Mouse (Mus musculus): ENCODE results near the gene Prmt3.

The Prmt3 gene

DNA sequence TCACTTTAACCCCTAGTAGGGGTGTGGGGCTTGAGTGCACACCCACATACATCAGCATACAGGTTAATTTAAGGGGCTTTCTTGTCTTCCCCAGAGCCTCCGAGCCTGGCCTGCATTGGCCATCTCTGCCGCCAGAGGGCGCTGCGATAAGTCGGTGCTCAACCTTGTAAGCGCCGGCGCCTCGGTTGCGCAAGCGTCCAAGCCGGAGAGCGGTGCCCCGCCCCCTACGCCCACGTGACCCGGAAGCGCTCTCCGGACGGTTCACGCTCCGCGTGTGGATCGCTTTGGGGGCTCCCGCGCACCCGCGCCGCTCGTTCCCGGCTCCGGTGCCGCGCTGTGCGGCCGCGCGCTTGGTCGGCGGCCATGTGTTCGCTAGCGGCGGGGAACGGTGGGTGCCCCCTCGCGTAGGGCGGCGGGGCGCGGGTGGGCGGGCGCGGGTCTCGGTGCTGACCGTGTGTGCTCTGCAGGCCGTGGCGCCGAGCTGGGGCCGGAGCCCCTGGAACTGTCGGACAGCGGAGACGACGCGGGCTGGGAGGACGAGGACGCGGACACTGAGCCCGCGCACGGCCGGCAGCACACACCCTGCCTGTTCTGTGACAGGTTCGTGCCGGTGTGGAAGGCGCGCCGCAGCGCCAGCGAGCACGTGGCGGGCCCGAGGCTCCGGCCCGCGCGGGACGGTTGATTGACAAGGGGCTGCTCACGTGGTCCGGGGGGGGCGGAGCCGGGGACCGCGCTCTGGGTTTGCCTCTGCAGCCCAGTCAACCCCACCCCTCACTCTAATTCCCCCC lies at the start of gene Prmt3:
Gene Prmt3, plus strand, starts transcription at position 233 of the 788 bp plus-strand sequence.
- DNase-seq (ENCODE audit: low spot score) = peak; percentile 95

DNA sequence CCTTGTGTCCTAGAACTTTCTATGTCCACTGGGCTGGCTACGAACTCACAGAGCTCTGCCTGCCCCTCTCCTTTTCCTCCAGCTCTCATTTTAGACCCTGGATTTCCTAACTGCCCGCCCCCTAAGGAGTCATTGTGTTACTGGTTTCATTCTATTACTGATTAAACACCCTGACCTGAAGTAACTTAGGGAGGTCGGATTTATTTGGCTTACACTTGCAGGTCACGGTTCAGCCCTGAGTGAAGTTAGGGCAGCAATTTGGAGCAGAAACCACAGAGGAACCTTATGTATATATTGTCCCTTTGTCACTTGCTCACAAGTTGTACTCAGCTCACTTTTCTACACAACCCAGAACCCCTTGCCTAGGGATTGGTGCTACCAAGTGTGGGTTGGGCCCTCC lies 43.8 kb upstream of the Prmt3 start:
- DNase-seq (ENCODE audit: low spot score) = no peak

DNA sequence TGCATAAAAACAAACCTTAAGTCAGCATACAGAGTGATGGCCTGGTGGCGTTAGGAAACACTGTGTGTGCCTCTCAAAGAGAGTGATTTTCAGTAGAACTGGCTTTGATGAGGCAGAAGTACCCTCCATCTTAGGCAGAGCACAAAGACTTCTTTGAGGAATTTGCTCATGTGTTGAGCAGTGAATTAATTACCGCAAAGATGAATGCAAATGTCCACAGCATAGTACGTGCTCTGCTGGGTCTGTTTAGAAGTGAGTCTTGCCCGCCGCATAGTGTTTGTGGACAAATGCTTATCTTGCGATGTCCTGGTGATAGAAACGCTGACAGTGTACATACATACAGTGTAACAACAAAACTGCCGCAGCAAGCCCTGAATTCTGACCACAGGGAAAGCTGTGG lies 38.7 kb upstream of the Prmt3 start:
- no peak for DNase-seq (ENCODE audit: low spot score)

DNA sequence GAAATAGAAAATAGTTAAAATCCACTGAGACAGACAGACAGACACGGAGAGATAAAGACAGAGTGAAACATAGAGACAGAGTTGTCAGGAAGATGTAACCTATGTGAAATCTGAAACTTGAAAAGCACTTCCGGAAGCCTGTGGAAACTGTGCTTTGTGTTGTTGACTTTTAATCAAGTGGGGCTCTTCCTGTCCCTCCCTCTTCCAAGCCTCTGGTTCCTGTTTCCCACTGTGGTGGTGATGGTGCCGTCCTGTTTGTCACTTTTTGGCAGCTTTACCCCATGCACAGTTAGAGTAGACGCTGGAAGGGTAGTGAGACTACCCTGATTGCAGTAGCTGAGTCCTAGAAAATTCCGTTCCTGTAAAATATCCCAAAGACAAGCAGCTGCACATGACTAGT lies 36.7 kb upstream of the Prmt3 start:
- no peak for DNase-seq (ENCODE audit: low spot score)

DNA sequence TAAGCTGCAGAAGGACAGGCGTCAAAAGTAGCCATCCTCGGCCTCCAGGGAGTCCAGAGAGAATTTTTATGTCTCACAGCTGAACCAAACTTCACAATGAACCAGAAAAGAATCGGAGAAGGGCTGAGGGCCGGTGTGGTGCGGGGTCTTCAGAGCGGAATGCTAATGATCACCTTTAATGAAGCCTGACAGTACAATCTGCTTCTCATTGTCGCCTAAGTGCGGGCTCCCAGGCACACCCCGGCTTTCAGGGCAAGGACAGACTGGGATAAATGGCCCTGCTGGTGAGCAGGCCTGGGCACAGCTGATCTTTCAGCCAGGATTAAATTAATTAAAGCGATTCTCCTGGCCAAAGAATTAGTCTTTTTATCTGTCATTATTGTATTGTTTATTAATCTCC lies 36.2 kb upstream of the Prmt3 start:
- DNase-seq (ENCODE audit: low spot score) = no peak

DNA sequence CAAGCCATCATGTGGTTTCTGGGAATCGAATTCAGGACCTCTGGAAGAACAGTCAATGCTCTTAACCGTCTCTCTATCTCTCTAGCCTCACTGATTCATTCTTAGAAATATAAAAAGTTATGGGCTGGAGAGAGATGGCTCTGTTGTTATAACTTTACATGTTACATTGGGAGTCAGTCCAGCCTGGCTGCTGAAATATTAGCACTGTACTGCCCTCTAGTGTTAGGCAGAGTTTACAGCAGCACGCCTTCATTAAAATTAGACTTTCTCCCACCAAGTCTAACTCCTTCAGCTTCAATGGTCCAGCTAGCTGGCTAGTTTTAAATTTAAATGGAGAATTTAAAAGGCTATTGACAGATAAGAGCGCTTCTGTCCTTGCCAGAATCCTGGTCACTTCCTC lies 27.0 kb upstream of the Prmt3 start:
- no peak for DNase-seq (ENCODE audit: low spot score)

DNA sequence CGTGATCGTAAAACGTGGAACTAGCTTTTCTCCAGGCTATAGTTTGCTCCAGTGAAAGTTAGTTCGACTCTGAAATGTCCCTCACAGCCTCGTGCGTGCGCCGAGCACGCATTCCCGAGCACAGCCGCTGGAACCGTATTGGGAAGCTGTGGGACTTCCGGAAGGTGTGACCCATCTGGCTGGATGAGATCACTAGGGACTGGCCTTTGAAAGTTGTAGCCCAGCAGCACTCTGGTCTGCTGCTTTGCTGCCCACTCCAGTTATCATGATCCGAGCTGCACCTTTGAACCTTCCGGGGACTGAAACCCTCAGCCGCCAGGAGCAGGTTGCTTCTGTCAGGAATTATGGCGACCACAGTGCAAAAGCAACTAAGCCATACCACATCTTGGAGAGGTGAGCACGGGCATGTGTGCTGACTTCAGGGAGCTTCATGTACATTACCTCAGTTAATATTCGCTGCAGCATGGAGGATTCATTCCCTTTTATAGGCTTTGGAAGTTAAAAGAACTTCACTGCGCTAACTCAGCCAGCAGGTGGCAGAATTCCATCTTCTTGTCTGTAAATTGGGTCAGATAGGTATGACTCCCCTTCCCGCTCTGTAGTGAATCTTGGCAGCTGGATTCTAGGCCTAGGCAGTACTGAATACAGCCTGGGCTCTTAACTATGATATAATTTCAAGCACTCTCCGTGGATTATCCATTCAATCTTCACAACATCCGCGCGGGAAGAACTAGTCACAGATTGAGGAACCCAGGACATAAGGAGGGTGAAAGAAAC lies 25.2 kb upstream of the Prmt3 start:
- DNase-seq (ENCODE audit: low spot score) = peak; percentile 56

DNA sequence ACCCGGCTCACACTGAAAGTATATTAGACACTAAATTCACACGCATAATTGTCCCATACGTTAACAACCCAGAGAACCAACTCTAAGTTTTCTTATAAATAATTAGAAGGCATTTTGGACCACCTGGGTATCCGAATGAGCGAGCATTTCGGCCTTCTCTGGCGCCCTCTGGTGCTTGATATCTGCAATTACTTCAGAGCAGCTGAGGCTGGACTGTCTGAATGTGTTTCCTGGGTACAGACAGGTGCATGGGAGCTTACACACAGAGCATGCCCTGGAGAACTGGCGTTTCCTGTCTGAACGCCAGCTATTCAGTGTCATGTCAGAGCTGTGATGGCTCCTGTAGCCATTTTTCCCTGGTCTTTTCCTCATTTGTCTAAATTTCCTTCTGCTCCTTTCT lies 23.4 kb upstream of the Prmt3 start:
- peak; percentile 57 for DNase-seq (ENCODE audit: low spot score)

DNA sequence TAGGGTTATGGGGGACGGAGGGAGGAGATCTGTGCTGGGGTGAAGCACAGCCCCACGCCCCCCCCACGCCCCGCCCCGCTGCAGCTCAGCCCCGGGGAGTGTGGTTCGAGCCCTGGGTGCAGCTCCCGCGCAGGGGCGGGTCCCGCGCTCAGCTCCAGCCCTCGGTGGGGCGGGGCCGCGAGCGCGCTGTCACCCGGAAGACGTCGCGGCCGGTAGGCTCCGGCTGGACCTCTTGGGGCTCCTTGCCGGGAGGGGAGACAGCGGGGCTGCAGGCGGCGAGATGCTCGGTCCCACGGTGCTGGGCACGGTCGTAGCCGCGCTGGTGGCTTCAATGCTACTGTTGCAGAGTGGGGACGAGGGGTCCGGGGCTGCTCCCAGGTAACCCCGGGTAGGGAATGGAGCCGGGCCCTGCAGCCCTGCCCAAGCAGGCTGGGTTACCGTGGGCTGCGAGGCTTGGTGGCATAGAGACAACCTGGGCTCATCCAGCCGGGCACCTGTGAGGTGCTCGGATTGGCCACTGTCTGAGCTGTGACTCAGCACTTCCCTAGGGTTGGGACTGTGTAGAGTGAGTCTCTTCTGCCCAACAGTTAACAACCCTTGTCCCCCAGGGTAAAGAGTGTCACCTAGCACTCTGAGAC lies 19.1 kb upstream of the Prmt3 start, which contains the start of gene Htatip2:
Gene Htatip2, plus strand, starts transcription at position 182 of the 638 bp plus-strand sequence.
- DNase-seq (ENCODE audit: low spot score) = peak; percentile 60

DNA sequence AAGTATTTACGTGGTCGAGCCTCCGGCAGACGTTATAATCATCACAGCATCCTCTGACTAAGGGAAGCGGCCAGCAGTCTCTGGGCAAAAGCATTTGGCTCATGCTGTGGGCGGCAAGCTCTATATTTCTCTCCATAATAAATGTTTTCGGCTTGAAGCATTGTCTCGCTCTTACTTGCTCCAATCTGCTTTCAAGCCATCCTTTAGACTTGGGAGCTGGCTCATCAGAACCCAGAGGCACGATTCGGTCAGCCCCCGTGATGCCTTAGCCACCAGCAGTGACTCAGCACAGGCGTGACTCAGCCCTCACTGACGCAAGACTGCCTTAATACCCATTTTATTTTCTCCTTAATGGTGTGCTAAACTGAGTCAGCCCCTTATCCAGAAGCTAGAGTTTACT lies 15.5 kb upstream of the Prmt3 start:
- peak; percentile 82 for DNase-seq (ENCODE audit: low spot score)

DNA sequence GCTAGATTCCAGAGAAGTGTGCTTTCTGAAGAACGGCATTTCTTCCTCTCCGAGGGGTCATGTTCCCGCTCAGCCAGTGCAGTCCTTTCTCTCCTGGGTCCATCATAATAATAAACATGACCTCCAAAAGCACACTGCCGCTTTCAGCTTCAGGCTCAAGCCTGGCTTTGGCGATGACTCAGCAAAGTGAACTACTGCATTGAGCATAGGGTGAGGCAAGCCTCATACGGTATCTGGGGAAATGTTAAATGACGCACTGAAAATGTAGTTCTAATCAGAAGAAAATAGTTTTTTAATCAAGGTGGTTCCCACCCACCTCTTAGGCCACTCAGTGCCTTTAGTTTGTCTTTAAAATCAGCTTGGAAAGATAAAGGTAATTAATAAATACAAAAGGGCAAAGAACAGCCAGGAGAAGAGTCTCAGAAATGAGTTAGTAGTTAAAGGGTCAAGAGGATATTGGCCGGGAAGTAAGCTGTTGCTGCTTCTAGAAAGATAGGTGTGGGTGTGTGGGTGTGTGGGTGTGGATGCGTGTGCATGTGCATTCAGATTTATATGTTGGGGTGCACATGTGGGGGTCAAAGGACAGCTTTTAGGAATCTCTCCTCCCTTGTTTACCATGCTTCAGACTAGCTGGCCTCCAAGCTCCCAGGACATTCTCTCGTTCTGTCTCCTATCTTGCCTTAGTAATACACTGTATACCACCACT lies 14.0 kb upstream of the Prmt3 start:
- DNase-seq (ENCODE audit: low spot score) = peak; percentile 81

DNA sequence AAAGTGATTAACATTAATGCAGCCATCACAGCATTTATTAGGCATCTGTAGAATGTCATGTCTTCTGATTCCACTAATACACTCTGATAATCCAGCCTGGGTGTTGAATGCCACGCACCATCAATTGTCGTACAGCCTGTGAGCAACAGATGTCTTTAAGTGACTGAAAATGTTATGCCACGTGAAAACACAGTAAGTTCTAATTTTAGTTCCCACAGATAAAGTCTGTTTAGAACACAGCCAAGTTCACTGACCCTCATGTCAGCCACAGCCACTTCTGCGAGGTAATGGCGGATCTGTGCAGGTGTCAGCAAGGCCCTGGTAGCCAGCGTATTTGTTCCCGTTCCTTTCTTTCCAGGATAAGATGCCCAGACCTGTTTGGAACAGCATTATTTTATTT lies 12.0 kb upstream of the Prmt3 start:
- DNase-seq (ENCODE audit: low spot score) = no peak

DNA sequence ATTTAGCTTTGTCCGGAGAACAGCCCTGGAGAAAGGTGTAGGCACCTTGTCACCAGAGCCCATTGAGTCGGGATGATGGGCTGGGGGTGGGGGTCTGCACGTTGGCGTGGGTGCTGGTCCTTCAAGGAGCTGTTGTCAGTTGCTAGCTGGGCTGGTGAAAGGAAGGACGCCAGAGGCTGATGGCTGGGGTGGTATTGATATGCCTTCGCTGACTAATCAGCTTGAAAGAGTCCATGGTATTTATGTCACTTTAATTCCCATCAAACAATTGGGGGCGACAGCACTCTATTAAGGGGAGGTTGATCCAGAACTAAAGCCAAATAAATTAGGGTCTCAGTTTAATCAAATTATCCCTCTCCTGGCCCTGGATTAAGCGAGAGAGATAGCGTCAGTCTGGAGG lies 9.6 kb upstream of the Prmt3 start:
- no peak for DNase-seq (ENCODE audit: low spot score)

DNA sequence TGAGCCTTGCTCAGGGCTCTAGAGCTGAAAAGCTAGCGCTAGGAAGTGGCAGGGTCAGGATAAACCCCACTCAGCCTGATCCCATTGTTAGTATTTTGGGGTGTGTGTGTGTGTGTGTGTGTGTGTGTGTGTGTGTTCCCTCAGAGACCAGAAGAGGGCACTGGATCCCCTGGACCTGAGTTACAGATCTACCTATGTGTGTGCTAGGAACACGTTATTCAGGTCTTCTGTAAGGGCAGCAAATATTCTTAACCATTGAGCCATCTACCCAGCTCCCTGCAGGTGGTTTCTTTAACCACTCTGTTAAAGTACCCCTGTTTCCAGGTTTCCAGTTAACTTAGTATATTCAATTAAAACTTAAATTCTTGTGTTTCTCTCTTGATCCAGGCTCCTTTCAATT lies 3.8 kb upstream of the Prmt3 start:
- no peak for DNase-seq (ENCODE audit: low spot score)

DNA sequence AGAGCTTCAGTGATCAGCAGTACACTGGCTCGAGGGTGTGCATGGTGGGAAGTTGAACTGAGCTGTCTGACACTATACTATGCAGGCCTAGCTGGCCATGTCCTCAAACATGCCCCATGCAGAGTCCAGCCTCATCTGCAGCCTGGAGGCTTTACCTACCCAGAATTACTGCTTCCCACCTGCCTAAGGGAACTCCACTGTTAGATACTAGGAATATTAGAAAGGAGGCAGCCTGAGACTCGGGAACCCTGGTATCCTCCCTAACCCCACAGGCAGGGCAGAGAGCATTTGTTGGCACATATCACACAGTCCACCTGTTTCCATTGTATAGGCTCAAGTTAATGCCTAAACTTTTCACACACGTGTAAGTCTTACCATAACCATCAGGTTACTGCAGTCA lies 561 bp upstream of the Prmt3 start:
- no peak for DNase-seq (ENCODE audit: low spot score)

DNA sequence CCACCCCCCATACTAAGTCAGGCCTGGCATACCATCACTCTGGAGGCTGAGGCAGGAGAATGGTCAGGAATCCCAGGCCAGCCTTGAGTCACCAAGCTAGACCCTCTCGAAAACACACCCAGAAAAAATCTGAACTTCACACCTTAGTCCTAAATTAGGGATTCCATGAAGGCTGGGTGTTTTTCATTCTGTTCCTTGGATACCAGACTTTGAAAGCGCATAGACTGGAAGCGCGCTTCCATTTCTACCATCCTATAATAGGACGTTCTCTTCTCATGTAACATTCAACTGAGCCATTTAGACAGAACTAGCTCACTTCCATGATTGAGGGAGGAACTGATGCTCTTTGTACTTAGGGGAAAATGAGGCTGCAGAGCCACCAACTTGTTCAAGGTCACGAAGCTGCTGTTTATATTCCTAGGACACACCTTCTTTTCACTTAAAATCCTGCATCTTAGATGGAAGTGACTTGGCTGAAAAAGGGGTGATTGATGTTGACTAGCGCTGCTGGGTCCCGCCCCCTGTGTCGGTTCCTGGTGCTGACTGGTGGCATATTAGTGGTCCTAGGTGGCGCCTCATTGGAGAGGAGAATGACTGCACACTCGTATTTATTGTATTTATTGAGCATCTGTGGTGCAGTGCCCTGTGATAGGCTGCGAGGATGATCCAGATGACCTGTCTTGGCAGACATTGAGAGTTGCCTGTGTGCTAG lies 914 bp downstream of the Prmt3 start:
- no peak for DNase-seq (ENCODE audit: low spot score)

DNA sequence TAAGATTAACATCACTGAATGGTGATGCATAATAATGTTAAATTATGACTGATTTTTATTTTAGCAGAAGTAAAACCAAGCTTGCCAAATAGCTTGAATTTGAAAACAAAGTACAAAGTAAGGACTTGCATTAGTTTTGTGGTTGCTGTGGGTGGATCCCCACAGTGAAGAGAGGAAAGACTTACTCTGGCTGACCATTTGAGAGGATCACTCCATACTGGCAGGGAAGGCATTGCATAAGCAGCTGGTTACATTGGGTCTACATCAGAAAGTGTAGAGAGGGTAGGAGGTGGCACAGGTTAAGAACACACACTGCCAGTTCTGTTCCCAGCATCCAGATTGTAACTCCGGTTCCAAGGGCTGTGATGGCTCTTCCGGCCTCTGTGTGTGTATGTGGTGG lies 4.9 kb downstream of the Prmt3 start:
- DNase-seq (ENCODE audit: low spot score) = no peak

DNA sequence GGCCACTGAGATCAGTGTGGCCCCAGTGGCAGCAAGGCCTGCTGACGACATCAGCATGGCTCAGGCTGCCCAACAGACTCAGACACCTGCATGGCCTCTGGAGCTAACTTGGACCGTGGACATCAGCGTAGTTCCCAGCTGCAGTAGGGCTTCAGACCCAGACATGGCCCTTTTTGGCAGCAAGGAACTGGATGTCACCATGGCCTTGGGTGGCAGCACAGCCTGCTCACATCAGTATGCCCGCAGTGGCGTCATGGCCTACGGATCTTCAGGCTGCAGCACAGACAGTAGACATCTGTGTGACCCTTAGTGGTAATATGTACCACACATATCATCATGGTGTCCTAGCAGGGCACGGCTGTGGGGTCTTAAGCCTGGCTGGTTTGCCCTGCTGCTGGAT lies 7.0 kb downstream of the Prmt3 start:
- no peak for DNase-seq (ENCODE audit: low spot score)

DNA sequence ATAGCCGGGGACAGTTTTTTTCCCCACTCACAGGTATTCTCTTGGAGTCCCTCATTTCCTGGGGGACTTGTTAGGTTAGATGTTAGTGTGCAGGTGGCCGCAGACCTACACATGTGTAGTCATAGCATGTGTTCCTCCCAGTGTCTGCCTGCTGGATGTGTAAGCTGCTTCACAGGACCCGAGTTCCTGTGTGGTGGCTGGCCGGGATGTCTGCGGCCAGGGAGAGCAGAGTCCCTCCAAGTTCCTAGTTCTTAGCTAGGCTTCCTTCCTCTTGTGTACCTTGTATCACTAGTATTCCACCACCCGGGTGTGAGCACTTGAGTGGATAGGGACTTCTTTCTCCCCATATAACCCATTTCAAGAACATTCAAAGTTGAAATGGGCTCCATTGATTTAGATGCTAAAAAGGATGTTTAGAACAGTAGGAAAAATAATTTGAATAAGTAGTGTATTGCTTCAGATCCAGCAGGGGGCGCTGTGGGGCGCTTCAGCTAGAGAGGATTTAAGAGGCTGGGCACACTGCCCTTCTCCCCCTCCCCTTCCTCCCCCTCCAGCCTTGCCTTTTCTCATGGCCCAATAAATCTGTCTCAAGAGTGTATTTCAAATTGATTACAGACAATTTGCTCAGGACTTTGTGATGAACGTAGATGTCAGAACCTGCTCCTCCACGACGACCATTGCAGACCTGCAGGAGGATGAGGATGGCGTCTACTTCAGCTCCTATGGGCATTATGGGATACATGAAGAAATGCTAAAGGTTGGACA lies 8.7 kb downstream of the Prmt3 start:
- DNase-seq (ENCODE audit: low spot score) = peak; percentile 51

DNA sequence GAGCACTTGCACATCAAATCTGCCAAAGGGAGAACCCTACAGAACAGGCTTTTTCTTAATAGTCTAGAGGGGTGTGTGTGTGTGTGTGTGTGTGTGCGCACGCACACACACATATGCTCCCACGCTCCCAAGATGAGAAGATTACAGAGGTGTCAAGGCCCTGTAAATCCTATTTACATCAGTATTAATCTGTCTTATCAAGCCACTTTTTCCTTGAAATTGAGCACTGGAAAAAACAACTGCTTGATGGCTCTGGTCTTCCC lies 9.2 kb downstream of the Prmt3 start:
- DNase-seq (ENCODE audit: low spot score) = no peak

DNA sequence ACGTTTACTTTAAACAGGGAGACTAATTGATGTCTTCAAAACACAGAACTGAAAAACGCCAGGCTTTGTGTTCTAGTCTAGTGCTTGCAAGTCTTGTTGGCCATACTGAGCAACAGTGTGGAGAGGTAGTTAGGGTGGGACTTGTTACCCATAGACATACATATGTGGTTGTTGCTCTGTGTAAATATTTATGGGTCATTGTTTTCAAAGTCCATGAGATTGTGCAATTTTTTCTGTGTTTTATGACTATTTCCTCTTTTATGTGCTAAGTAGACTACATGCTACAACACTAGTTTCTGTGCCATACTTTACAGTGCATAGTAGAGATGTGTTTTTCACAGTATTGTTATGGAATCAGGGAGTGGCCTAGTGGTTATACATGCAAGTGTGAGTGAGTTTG lies 16.2 kb downstream of the Prmt3 start:
- DNase-seq (ENCODE audit: low spot score) = no peak
